Mouse (Mus musculus): ENCODE data around the gene Edaradd. TPM values are rescaled to one million over a fixed set of nuclear protein-coding genes. Genes with fewer than 3 reads are reported as not detected.

The Edaradd gene
- polyA plus RNA-seq, 1 experiment from 2014 or later: 1.3 TPM

DNA sequence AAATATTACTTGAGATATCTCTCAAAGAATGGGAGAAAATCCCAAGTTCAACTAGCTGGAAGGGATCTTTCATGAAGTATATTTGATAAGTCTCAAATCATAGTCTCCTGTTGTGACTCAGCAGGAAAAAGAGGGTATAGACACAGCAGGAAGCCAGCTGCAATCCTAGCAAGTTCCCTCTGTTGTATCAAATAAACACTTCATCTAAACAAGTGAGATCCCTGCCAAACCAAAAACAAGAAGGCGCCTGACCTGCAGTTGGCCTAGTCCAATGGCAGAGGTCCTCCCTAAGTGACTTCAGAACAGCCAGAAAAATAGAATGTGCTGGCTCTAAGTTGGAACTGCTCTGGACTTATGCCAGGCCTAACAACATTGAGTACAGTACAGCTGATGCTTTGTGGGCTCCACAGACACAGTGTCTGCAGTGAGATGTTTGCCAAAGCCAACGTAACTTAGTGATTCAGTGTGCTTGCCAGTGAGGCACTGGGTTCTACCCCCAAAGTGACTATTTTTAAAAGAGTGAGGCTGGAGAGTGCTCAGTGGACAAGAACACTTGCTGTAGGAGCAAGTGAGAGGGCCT is 78.1 kb downstream of the Edaradd start:
- H3K4me1 ChIP-seq (replicated peaks): no peaks in the 10 kb centered on the region
- WGBS: 90% methylated on average over 2 of the region's 2 CpGs
- H3K27me3 ChIP-seq: no peaks in the 10 kb centered on the region
- H3K36me3 ChIP-seq: peaks cover 58% of the 10 kb centered on the region
- no peak overlapping the region for H3K27ac ChIP-seq
- H3K9ac ChIP-seq (replicated peaks): no peak overlapping the region
- H3K4me3 ChIP-seq (replicated peaks): no peak overlapping the region
- no peak for ATAC-seq
- no peak overlapping the region for H3K4me2 ChIP-seq (replicated peaks)
- H3K9me3 ChIP-seq: no peaks in the 10 kb centered on the region

DNA sequence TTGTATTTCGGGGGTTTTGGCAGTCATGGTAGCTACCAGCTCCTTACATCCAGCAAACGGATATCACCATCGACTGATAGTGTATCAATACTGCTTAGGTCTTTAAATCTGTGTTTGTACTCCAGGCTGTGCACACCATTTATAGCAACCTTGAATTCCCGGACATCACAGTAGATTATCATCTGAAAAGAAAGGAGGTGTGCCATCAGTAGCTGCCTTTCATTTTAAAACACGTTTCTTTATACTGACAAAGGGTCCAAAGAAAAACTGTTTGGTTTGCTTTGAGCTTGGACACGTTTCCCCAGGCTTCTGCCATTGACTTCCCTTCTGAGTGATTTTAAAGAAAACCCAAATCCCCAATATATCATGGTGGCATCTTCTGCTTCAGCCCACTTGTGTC is 79.4 kb downstream of the Edaradd start:
- ATAC-seq: no peak
- WGBS: 88% methylated on average over 6 of the region's 6 CpGs
- Histone ChIP-seq H3K4me2 (replicated peaks) (no peak overlapping the region), H3K36me3 (peaks cover 60% of the 10 kb centered on the region), H3K9ac (replicated peaks) (no peak overlapping the region), H3K27me3 (no peaks in the 10 kb centered on the region), H3K27ac (no peak overlapping the region), H3K9me3 (no peaks in the 10 kb centered on the region), H3K4me1 (replicated peaks) (no peaks in the 10 kb centered on the region), H3K4me3 (replicated peaks) (no peak overlapping the region)

DNA sequence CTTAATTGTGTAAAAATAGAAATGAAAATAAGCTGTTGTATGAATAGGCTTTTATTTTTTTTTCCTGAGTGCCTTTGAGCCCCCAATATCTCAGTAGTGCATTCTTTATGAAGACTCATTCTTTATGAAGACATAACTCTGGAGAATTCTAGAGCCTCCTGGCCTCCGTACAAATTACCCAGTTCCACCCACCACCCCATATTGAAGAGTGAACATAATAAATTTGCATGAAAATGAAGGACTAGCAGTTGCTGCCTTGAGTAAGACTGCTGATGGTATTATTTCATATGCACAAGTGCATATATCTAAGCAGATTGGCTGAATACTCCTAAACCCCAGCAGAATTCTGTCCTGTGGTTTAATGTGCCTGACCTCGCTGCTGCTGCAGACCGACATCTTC is 80.7 kb downstream of the Edaradd start:
- Histone ChIP-seq H3K27ac (no peak overlapping the region), H3K9ac (replicated peaks) (no peak overlapping the region), H3K4me3 (replicated peaks) (no peak overlapping the region), H3K4me1 (replicated peaks) (no peaks in the 10 kb centered on the region), H3K36me3 (peaks cover 72% of the 10 kb centered on the region), H3K27me3 (no peaks in the 10 kb centered on the region), H3K9me3 (no peaks in the 10 kb centered on the region), H3K4me2 (replicated peaks) (no peak overlapping the region)
- ATAC-seq: no peak
- 88% methylated on average over 3 of the region's 3 CpGs for WGBS

DNA sequence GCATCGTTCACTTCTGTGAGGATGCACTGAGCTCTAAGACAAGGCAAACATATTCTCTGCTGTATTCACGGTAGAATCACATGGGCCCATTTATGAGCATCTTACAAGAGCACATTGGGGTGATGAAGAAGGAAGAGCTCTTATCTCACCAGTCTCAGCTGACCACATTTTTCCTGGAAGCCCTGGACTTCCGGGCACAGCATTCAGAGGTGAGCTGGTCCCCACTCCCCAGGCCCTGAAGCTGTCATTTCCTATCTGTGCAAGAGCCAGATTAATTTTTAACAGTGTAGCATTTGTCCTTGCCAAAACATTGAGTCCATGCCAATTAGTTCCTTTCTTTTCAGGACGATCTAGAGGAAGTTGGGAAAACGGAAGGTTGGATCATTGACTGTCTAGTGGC is 86.4 kb downstream of the Edaradd start:
- 93% methylated on average over 5 of the region's 5 CpGs for WGBS
- ATAC-seq: no peak
- no peaks in the 10 kb centered on the region for H3K27me3 ChIP-seq
- peaks cover 93% of the 10 kb centered on the region for H3K36me3 ChIP-seq
- H3K4me3 ChIP-seq (replicated peaks): no peak overlapping the region
- no peak overlapping the region for H3K9ac ChIP-seq (replicated peaks)
- H3K9me3 ChIP-seq: no peaks in the 10 kb centered on the region
- H3K4me2 ChIP-seq (replicated peaks): no peak overlapping the region
- no peak overlapping the region for H3K27ac ChIP-seq
- no peaks in the 10 kb centered on the region for H3K4me1 ChIP-seq (replicated peaks)

DNA sequence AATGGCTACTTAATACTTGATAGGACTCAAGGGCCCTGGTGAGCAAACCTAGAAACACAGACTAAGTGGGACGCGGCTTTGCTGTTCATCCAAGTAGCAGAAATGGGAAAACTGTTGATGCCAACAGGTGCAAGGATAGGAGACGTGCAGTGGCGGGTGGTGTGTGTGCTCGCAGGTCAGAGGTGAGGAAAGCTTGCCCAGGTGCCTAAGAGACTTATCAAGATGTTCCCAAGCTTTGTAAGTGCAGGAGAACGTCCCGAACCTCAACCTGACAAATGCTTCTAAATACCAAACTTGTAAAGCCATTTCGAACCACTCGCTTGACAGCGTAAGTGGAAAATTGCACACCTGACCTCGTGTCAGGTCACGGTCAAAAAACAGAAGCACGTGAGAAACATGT is 91.7 kb downstream of the Edaradd start:
- no peaks in the 10 kb centered on the region for H3K27me3 ChIP-seq
- no peak overlapping the region for H3K4me3 ChIP-seq (replicated peaks)
- WGBS: 96% methylated on average over 13 of the region's 13 CpGs
- H3K9ac ChIP-seq (replicated peaks): no peak overlapping the region
- no peaks in the 10 kb centered on the region for H3K4me1 ChIP-seq (replicated peaks)
- H3K4me2 ChIP-seq (replicated peaks): no peak overlapping the region
- no peak overlapping the region for H3K27ac ChIP-seq
- ATAC-seq: no peak
- no peaks in the 10 kb centered on the region for H3K9me3 ChIP-seq
- H3K36me3 ChIP-seq: peaks cover 95% of the 10 kb centered on the region

Other genes starting within 250 kb of the Edaradd start
- gene Actn2, start 179.7 kb downstream of the Edaradd start, polyA plus RNA-seq (2015; fragmentation: Nextera tagmentation; extraction: Ambion mirVana): 1.1 and 1.7 TPM in 2 replicates
- gene Heatr1, start 125.4 kb downstream of the Edaradd start, polyA plus RNA-seq (2015; fragmentation: Nextera tagmentation; extraction: Ambion mirVana): 15.7 and 18.6 TPM in 2 replicates
- gene Lgals8, start 55.5 kb downstream of the Edaradd start, polyA plus RNA-seq (2015; fragmentation: Nextera tagmentation; extraction: Ambion mirVana): 15.1 and 15.7 TPM in 2 replicates
- gene Ero1lb, start 45.4 kb upstream of the Edaradd start, polyA plus RNA-seq (2015; fragmentation: Nextera tagmentation; extraction: Ambion mirVana): 15.1 and 16.6 TPM in 2 replicates

Measured in midbrain, embryonic 13.5 days (tissue).